Mouse (Mus musculus) layer of hippocampus, adult 9-10 months (tissue): ENCODE results near the gene Hspb2.

ENCODE experiments used
- DNase-seq: peaks from one replicate; pipeline ENCODE4 v3.0.0; 2022; ENCODE audit warnings: low spot score

The Hspb2 gene

DNA sequence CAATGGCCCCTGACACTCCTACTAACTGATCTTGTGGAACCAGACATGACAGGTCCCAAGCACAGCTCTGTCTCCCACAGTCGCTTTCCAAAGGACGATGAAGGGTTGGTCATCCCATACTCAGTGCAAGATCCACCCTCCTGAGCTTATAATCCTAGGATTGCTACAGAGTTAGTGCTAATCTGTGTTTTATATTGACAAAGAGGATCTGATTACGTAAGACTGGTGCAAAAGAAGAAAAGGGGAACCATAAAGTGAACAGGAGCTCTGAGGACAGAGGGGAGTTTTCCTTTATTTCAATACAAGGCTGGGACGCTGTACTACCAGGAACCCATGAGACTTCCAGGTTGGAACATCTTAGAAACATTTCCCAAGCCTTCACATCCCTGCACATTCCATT lies 40.8 kb downstream of the Hspb2 start:
- no peak for DNase-seq

DNA sequence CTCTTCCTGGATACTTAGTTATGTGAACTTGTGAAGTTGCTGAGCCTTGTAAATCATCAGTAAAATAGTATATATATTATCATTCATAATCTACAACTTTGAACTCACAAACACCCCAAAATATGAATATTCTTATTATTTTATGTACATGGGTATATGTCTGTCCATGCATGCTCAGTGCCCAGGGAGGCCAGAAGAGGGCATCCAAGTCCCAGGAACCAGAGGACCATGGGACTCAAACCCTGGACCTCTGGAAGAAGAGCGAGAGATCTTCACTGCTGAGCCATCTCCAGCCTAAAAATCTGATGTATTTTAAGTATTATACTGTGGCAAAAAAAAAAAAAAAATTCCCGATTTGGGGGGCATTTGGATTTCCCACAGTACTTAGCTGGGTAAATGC lies 43.0 kb downstream of the Hspb2 start:
- no peak for DNase-seq

DNA sequence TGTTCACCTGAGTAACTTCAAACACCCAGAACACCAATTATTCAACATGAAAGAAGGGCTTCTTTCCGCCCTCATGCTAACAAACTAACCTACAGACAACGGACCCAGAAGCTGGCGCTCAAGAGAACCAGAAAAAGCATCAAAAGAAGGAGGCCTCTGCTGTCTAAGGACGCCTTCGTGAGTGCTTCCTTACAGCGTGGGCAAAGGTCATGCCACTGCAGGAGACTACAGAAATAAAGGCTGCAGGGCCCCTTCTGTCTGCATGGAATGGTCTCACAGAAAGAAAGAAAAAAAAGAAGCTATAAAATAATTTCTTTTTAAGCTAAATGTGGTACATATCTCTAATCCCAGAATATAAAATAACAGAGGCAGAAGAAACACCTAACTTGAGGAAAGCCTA lies 47.2 kb downstream of the Hspb2 start:
- no peak for DNase-seq
